Mouse (Mus musculus) midbrain, postnatal 0 days (tissue): Measurements from ENCODE around the gene Sycp2. TPM values are rescaled to one million over a fixed set of nuclear protein-coding genes. Genes with fewer than 3 reads are reported as not detected.

Source experiments
- ATAC-seq: fragments of 200-750 bp; cut with Nextera tagmentation; 2 replicates; pipeline ENCODE4 v1.8.0; 2017; ENCODE audit warnings: moderate number of reproducible peaks, mild to moderate bottlenecking, moderate TSS enrichment, moderate library complexity; ENCODE audit not compliant: low FRiP score
- DNase-seq: peaks from one replicate; pipeline ENCODE4 v3.0.0-alpha.2; 2015; ENCODE audit warnings: low spot score
- H3K27ac ChIP-seq: fragments of 300-500 bp; sonication (generic); 2 replicates; pipeline ENCODE4 v1.5.1; 2014; ENCODE audit warnings: low read depth, mild to moderate bottlenecking, low read length, mixed read lengths
- H3K27me3 ChIP-seq: fragments of 300-500 bp; sonication (generic); 2 replicates; pipeline ENCODE4 v1.6.1; 2014; ENCODE audit warnings: low read length, control low read depth, mixed read lengths; ENCODE audit not compliant: insufficient read depth
- H3K36me3 ChIP-seq: fragments of 300-500 bp; sonication (generic); 2 replicates; pipeline ENCODE4 v1.6.1; 2014; ENCODE audit warnings: low read length, control low read depth, mixed read lengths; ENCODE audit not compliant: insufficient read depth
- H3K4me1 ChIP-seq: fragments of 300-500 bp; sonication (generic); 2 replicates; pipeline ENCODE4 v1.6.1; 2014; ENCODE audit warnings: mild to moderate bottlenecking, control low read depth, antibody characterized with exemption, low read length, mixed read lengths; ENCODE audit not compliant: insufficient read depth
- H3K4me2 ChIP-seq: fragments of 300-500 bp; sonication (generic); 2 replicates; pipeline ENCODE4 v1.6.1; 2014; ENCODE audit warnings: low read depth, mild to moderate bottlenecking, low read length, mixed read lengths; ENCODE audit not compliant: poor library complexity, severe bottlenecking
- H3K4me3 ChIP-seq: fragments of 300-500 bp; sonication (generic); 2 replicates; pipeline ENCODE4 v1.5.1; 2014; ENCODE audit warnings: low read depth, mild to moderate bottlenecking, low read length, moderate library complexity
- H3K9ac ChIP-seq: fragments of 300-500 bp; sonication (generic); replicated peaks from 2 replicates; pipeline ENCODE4 v1.6.1; 2014; ENCODE audit warnings: mild to moderate bottlenecking, low read length, moderate library complexity, mixed read lengths; ENCODE audit not compliant: poor library complexity, severe bottlenecking
- H3K9me3 ChIP-seq: fragments of 300-500 bp; sonication (generic); 2 replicates; pipeline ENCODE4 v1.6.1; 2016; ENCODE audit warnings: low read length, control low read depth
- CTCF ChIP-seq: IDR thresholded peaks from 2 replicates; pipeline ENCODE4 v1.5.1; 2016; ENCODE audit warnings: antibody characterized with exemption, mild to moderate bottlenecking
- WGBS: fragments of 180-500 bp; shearing (Covaris S2); extraction: QIAGEN DNeasy Blood & Tissue Kit; methylation state at CpG from one replicate; pipeline ENCODE4 v1.1.7; 2014; 5-methylcytosine and 5-hydroxymethylcytosine counted together
- polyA plus RNA-seq: library from polyadenylated mRNA; unstranded; fragments of >200 nt; fragmentation: Nextera tagmentation; extraction: Ambion mirVana; gene quantifications from 2 replicates; pipeline ENCODE4 v1.2.1, GENCODE M21; 2015
- total RNA-seq: library from RNA; depleted of rRNA; stranded (reverse); fragments of >200 nt; gene quantifications from 2 replicates; pipeline ENCODE4 v1.2.3, GENCODE M21; 2014

Gene Sycp2
- total and polyA plus RNA-seq, 2 experiments from 2014 or later = 0.44 TPM

DNA sequence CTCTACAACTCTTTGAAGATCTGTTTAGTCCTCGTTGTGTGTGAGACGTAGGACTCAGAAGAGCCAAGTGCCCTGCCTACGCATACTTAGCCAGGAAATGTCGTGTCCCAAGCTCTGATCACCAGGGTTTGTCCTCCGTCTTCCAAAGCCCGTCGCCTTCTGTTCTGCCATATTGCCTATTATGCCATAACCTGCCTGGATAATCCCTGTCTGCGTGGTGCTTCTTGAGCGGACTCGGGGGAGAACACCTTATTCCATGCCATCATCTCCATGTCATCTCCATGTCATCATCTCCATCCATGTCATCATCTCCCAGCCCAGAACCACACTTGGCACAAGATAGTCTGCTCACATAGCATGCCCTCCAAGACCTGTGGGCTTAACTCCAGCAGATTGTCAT, 81.4 kb downstream of the Sycp2 start:
- no peaks in the 10 kb centered on the region for H3K9me3 ChIP-seq
- no peak overlapping the region for H3K4me2 ChIP-seq
- ATAC-seq (no peak), DNase-seq (no peak)
- no peak overlapping the region for H3K9ac ChIP-seq
- H3K36me3 ChIP-seq = peaks cover 4% of the 10 kb centered on the region
- WGBS = 94% methylated on average over 10 of the region's 10 CpGs
- H3K4me1 ChIP-seq = peaks cover 17% of the 10 kb centered on the region
- no peak overlapping the region for H3K4me3 ChIP-seq
- no peak overlapping the region; the same call in 1 of the 2 replicates for H3K27ac ChIP-seq
- no peak for TF ChIP-seq CTCF
- no peaks in the 10 kb centered on the region for H3K27me3 ChIP-seq

DNA sequence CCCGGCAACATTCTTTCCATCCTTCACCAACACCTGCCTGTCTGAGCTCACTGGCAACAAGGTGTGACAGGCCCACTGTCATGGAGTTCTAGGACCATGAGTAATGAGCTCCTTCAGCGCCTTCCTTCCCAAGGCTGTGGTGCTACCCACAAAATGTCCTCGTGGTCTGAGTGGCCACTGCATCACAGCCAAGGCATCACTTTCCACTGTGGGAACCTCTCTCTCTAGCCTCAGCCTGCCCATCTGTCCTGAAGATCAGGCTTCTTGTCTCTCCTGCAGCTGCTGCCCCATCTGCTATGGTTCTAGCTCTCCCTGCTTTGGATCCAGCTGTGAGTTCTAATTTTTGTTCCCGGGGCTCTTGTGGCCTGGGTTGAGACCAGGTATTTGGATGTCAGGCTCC, 82.7 kb downstream of the Sycp2 start:
- Histone ChIP-seq H3K9me3 (no peaks in the 10 kb centered on the region), H3K9ac (no peak overlapping the region), H3K4me3 (no peak overlapping the region), H3K27me3 (no peaks in the 10 kb centered on the region), H3K27ac (no peak overlapping the region), H3K4me1 (peaks cover 17% of the 10 kb centered on the region), H3K36me3 (peaks cover 8% of the 10 kb centered on the region), H3K4me2 (no peak overlapping the region)
- ATAC-seq = no peak
- WGBS = 86% methylated on average over 4 of the region's 4 CpGs
- no peak for TF ChIP-seq CTCF
- DNase-seq = no peak

DNA sequence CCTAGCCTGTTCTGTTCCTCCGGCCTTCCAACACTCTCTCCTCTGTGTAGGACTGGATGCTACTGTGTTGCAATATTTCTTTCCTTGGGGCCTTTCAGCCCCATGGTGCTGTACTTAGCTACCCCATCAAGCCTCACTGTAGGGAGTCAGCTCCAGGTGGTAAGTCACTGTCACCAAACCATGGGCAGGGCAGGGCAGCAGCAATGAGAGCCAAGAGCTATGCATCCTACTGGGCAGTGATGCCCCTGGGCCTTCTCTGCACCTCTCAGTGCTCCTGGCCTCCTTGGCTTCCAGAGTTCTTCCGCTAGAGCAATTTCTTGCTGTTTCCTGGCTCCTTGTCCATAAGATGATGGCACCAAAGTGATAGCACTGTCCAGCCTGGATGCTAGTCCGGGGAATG, 83.1 kb downstream of the Sycp2 start:
- Histone ChIP-seq H3K9me3 (no peaks in the 10 kb centered on the region), H3K4me1 (peaks cover 14% of the 10 kb centered on the region), H3K9ac (no peak overlapping the region), H3K4me2 (no peak overlapping the region), H3K27ac (no peak overlapping the region), H3K4me3 (no peak overlapping the region), H3K36me3 (peaks cover 8% of the 10 kb centered on the region), H3K27me3 (no peaks in the 10 kb centered on the region)
- 92% methylated on average over 3 of the region's 3 CpGs for WGBS
- DNase-seq (no peak), ATAC-seq (no peak)
- TF ChIP-seq CTCF = no peak

DNA sequence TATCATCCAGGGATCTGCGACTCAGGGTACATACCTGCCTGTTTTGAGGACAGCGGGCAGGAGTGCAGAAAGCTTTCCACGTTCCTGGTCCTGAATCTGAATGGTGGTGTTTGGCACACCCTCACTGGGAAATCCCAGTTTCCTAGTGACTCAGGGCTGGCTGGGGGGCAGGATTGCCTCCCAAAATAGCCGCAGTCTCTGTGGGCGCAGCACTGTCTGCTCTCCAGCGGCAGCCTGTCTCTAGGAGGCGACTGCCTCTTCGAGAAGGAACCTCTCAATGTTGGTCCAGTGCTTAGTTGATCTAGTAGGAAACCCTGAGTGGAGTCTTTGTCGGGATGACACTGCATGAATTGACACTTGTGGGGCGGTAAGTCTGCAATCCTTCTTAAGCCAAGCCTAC, 86.2 kb downstream of the Sycp2 start:
- H3K4me1 ChIP-seq = no peaks in the 10 kb centered on the region
- H3K27me3 ChIP-seq = no peaks in the 10 kb centered on the region
- H3K9ac ChIP-seq = no peak overlapping the region
- no peak overlapping the region for H3K27ac ChIP-seq
- ATAC-seq (no peak), DNase-seq (no peak)
- no peak for TF ChIP-seq CTCF
- H3K36me3 ChIP-seq = peaks cover 8% of the 10 kb centered on the region
- no peak overlapping the region for H3K4me2 ChIP-seq
- H3K4me3 ChIP-seq = no peak overlapping the region
- WGBS = 89% methylated on average over 10 of the region's 10 CpGs
- no peaks in the 10 kb centered on the region for H3K9me3 ChIP-seq

DNA sequence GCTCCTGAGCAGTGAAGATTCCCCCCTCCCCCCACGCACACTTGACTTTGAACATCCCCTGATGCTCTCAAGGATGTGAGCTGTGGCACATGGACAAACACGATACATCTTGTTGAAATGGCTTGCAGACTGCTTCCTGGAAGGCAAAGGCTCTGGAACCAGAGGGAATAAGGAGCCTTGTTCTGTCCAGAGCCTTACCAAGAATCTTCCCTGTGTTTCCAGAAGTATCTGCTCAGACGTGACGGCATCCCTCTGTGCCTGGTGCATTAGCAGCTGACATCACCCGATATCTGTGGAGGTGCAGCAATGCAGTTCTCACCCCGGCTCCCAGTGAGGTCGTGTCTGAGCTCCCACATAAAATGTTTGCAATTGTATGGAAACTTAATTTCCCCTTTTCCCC, 87.7 kb downstream of the Sycp2 start:
- 87% methylated on average over 7 of the region's 7 CpGs for WGBS
- peaks cover 11% of the 10 kb centered on the region for H3K36me3 ChIP-seq
- H3K4me3 ChIP-seq = no peak overlapping the region
- H3K4me2 ChIP-seq = no peak overlapping the region
- no peak overlapping the region for H3K9ac ChIP-seq
- no peaks in the 10 kb centered on the region for H3K9me3 ChIP-seq
- no peak for DNase-seq
- TF ChIP-seq CTCF = no peak
- H3K27me3 ChIP-seq = no peaks in the 10 kb centered on the region
- no peaks in the 10 kb centered on the region for H3K4me1 ChIP-seq
- no peak for ATAC-seq
- H3K27ac ChIP-seq = no peak overlapping the region

DNA sequence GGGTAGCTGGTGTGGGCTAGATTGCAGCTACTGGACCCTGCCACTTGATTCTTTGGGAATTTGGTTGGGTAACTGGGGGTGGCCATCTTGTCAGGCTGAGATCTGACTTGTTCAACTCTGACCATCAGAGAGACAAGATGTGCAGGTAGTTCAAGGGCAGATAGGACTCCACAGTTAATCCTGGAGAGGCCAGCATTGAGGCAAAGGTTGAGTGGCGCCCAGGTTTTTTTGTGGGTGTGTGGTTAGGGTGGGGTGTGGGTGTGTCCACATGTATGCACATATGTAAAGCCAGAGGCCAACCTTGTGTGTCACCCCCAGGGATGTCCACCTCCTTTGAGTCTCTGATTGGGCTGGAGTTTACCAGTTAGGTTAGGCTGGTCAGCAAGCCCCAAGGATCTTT, 91.2 kb downstream of the Sycp2 start:
- no peak for ATAC-seq
- H3K9me3 ChIP-seq = no peaks in the 10 kb centered on the region
- H3K4me3 ChIP-seq = no peak overlapping the region
- H3K4me2 ChIP-seq = no peak overlapping the region
- WGBS = 79% methylated on average over 1 of the region's 1 CpGs
- DNase-seq = no peak
- H3K36me3 ChIP-seq = peaks cover 10% of the 10 kb centered on the region
- TF ChIP-seq CTCF = no peak
- H3K27ac ChIP-seq = no peak overlapping the region
- no peaks in the 10 kb centered on the region for H3K4me1 ChIP-seq
- H3K27me3 ChIP-seq = no peaks in the 10 kb centered on the region
- no peak overlapping the region for H3K9ac ChIP-seq

DNA sequence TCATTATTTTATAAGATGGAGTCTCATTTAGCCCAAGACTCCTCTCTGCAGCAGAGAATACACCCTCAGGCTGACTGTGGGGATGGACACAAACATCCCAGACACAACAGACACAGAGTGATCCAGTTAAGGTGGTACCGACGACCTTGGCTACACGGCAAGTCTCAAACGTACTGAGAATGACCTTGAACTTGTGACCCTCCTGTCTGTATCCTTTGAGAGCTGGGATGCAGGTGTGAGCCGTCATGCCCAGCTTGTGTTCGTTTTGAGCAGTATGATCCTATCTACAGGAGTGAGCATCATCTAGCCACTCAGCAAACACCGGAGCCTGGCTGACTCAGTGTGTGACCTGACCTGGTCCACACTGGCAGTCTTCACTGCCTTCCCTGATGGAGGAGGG, 93.9 kb downstream of the Sycp2 start:
- no peak for TF ChIP-seq CTCF
- 85% methylated on average over 7 of the region's 7 CpGs for WGBS

More for the DNA sequence above, 93.9 kb downstream of the Sycp2 start:
- H3K9me3 ChIP-seq = no peaks in the 10 kb centered on the region
- ATAC-seq (no peak), DNase-seq (no peak)
- H3K4me2 ChIP-seq = no peak overlapping the region
- no peak overlapping the region for H3K27ac ChIP-seq
- no peaks in the 10 kb centered on the region for H3K27me3 ChIP-seq
- peaks cover 6% of the 10 kb centered on the region for H3K36me3 ChIP-seq
- H3K4me1 ChIP-seq = no peaks in the 10 kb centered on the region
- no peak overlapping the region for H3K4me3 ChIP-seq
- no peak overlapping the region for H3K9ac ChIP-seq
